Mouse (Mus musculus) spleen, adult 2 months (tissue): ENCODE data around the gene Arhgap10.

Experiments
- CTCF ChIP-seq: fragments of 200-500 bp; IDR thresholded peaks from 2 replicates; pipeline ENCODE4 v1.5.1; 2011; ENCODE audit warnings: mild to moderate bottlenecking, inconsistent platforms; ENCODE audit not compliant: insufficient read depth, insufficient read length, insufficient replicate concordance; ENCODE audit errors: extremely low read depth
- POLR2A ChIP-seq: fragments of 200-500 bp; IDR thresholded peaks from 2 replicates; pipeline ENCODE4 v1.6.1; 2011; ENCODE audit warnings: low read depth, low read length, inconsistent platforms

GRCm38 (mm10) chr8:77473773-77474172, 44.0 kb downstream of the Arhgap10 start:
- TF ChIP-seq CTCF (no peak), POLR2A (no peak)
